Mouse (Mus musculus) neural tube, embryonic 13.5 days (tissue): ENCODE data around the gene Chuk. TPM values are rescaled to one million over a fixed set of nuclear protein-coding genes. Genes with fewer than 3 reads are reported as not detected.

Experiments used
- ATAC-seq: fragments of 200-750 bp; cut with Nextera tagmentation; 2 replicates; pipeline ENCODE4 v1.8.0; 2017; ENCODE audit warnings: low read depth, mild to moderate bottlenecking, moderate TSS enrichment, moderate library complexity
- H3K27ac ChIP-seq: fragments of 300-500 bp; sonication (generic); replicated peaks from 2 replicates; pipeline ENCODE4 v1.5.1; 2015; ENCODE audit warnings: moderate library complexity, mild to moderate bottlenecking, inconsistent platforms
- H3K27me3 ChIP-seq: fragments of 300-500 bp; sonication (generic); 2 replicates; pipeline ENCODE4 v1.6.1; 2015; ENCODE audit warnings: mild to moderate bottlenecking, inconsistent platforms
- H3K36me3 ChIP-seq: fragments of 300-500 bp; sonication (generic); 2 replicates; pipeline ENCODE4 v1.6.1; 2015; ENCODE audit warnings: mild to moderate bottlenecking, inconsistent platforms
- H3K4me1 ChIP-seq: fragments of 300-500 bp; sonication (generic); replicated peaks from 2 replicates; pipeline ENCODE4 v1.6.1; 2015; ENCODE audit warnings: inconsistent platforms
- H3K4me2 ChIP-seq: fragments of 300-500 bp; sonication (generic); 2 replicates; pipeline ENCODE4 v1.6.1; 2015; ENCODE audit warnings: inconsistent platforms, mild to moderate bottlenecking, moderate library complexity
- H3K4me3 ChIP-seq: fragments of 300-500 bp; sonication (generic); 2 replicates; pipeline ENCODE4 v1.5.1; 2015; ENCODE audit warnings: mild to moderate bottlenecking, inconsistent platforms
- H3K9ac ChIP-seq: fragments of 300-500 bp; sonication (generic); 2 replicates; pipeline ENCODE4 v1.6.1; 2015; ENCODE audit warnings: moderate library complexity, mild to moderate bottlenecking, inconsistent platforms
- H3K9me3 ChIP-seq: fragments of 300-500 bp; sonication (generic); 2 replicates; pipeline ENCODE4 v1.6.1; 2016; ENCODE audit warnings: inconsistent platforms
- WGBS: fragments of 180-500 bp; shearing (Covaris S2); methylation state at CpG from one replicate; pipeline ENCODE4 v1.1.7; 2015; 5-methylcytosine and 5-hydroxymethylcytosine counted together
- polyA plus RNA-seq: library from polyadenylated mRNA; unstranded; fragments of >200 nt; fragmentation: Nextera tagmentation; extraction: Ambion mirVana; gene quantifications from 2 replicates; pipeline ENCODE4 v1.2.1, GENCODE M21; 2015

Gene Chuk
- polyA plus RNA-seq, 1 experiment from 2014 or later: 58.5 TPM

DNA sequence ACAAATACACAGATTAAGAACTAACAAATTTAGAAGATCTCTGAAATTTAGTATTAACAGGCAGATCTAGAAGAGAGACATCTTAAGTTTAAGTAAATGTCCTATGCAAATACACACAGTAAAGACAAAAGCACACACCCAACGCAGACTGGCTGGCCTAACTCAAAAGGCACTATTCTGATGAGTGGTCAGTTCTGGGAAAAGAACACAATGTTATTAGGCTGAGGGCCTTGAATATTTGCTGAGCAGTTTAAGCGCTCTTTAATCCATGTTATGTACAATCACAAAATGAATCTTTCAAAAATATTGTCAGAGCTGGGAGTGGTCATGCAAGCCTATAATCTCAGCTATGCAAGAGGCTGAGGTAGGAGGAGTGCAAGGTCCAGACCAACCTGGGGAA is 42.5 kb downstream of the Chuk start:
- Histone ChIP-seq H3K36me3 (peaks cover 39% of the 10 kb centered on the region), H3K27me3 (no peaks in the 10 kb centered on the region), H3K4me1 (peaks cover 12% of the 10 kb centered on the region), H3K27ac (no peak overlapping the region), H3K4me3 (no peak overlapping the region), H3K9ac (no peak overlapping the region), H3K4me2 (no peak overlapping the region), H3K9me3 (no peaks in the 10 kb centered on the region)
- ATAC-seq: no peak
- 95% methylated on average over 2 of the region's 2 CpGs for WGBS

DNA sequence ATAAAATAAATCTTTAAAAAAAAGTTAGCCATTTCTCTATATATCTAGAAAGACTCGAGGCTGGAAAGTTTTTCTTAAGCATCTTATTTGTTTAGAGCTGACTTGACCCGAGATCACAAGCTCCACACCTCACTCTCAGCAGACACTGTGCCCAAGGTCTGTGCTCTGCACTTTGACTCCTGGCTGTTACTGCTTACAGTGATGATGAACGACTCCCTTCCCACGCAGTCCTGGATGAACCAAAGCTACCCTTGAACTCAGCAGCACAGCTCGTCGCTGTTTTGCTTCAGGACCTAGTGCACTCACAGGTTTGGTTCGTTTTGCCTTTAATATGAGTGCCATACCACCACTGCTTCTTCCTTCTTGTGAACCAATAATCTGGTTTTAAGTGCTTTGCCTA is 43.5 kb downstream of the Chuk start:
- Histone ChIP-seq H3K9me3 (no peaks in the 10 kb centered on the region), H3K9ac (no peak overlapping the region), H3K27me3 (no peaks in the 10 kb centered on the region), H3K36me3 (peaks cover 46% of the 10 kb centered on the region), H3K27ac (no peak overlapping the region), H3K4me1 (peaks cover 9% of the 10 kb centered on the region), H3K4me2 (no peak overlapping the region), H3K4me3 (no peak overlapping the region)
- 88% methylated on average over 7 of the region's 7 CpGs for WGBS
- ATAC-seq: no peak

DNA sequence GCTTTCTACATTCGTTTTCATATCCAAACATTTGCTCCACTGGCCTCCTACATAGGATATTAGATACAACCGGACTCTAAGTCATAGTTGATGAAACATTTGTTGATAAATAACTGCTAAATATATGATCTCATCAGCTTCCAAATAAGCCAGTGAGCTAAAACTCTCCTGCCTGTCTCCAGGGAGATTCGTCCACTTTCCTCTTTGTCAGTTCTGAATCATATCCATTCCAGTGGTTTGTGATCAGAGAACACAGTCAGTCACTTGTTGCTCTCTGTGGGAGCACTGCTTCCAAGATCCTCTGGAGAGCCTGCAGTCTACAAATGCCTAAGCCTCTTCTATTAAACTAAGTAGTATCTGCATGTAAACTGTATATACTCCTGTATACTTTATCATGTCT is 47.1 kb downstream of the Chuk start:
- no peak overlapping the region for H3K27ac ChIP-seq
- no peak for ATAC-seq
- no peaks in the 10 kb centered on the region for H3K4me1 ChIP-seq
- H3K4me2 ChIP-seq: no peak overlapping the region
- 86% methylated on average over 3 of the region's 3 CpGs for WGBS
- H3K27me3 ChIP-seq: no peaks in the 10 kb centered on the region
- no peaks in the 10 kb centered on the region for H3K9me3 ChIP-seq
- no peak overlapping the region for H3K4me3 ChIP-seq
- H3K36me3 ChIP-seq: peaks cover 67% of the 10 kb centered on the region
- H3K9ac ChIP-seq: no peak overlapping the region

DNA sequence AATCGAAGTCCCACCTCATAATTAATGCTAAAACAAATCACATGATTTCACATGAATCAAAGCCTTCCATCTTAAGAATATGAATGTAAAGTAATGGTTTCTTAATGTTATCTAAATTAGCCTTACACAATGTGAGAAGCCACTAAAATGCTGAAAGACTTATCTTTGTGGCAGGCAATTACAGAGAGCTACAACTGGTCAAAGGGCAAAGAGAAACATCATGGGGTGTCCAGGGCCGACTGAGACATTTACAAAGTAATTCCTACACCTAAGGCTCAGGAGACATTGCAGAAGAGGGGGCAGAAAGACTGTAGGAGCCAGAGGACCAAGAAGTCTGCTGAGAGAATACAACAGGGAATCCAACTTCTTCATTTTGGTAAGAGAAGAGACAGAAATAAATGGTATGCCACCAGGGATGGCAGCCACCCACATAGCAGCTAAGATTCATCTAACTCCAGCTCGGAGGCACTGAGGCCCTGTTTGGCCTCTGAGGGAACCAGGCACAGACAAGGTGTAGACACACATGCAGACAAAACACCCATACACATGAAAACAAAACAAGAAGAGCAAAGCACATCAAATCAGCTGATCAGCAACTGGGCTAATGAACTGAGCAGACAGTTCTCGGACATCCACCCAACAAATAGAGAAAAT is 52.0 kb downstream of the Chuk start:
- no peak overlapping the region for H3K4me3 ChIP-seq
- no peaks in the 10 kb centered on the region for H3K27me3 ChIP-seq
- no peak overlapping the region for H3K27ac ChIP-seq
- no peak overlapping the region for H3K9ac ChIP-seq
- ATAC-seq: no peak
- H3K9me3 ChIP-seq: no peaks in the 10 kb centered on the region
- no peak overlapping the region for H3K4me2 ChIP-seq
- H3K4me1 ChIP-seq: no peaks in the 10 kb centered on the region
- WGBS: 77% methylated on average over 4 of the region's 4 CpGs
- H3K36me3 ChIP-seq: peaks cover 46% of the 10 kb centered on the region

- Histone ChIP-seq H3K36me3 (peaks cover 37% of the 10 kb centered on the region), H3K4me3 (no peak overlapping the region), H3K9me3 (no peaks in the 10 kb centered on the region), H3K9ac (no peak overlapping the region), H3K4me2 (no peak overlapping the region), H3K4me1 (no peaks in the 10 kb centered on the region), H3K27ac (no peak overlapping the region), H3K27me3 (no peaks in the 10 kb centered on the region)
- no peak for ATAC-seq
- WGBS: 88% methylated on average over 4 of the region's 4 CpGs
Measured at GRCm38 (mm10) chr19:44050388-44050787, 56.9 kb downstream of the Chuk start.

DNA sequence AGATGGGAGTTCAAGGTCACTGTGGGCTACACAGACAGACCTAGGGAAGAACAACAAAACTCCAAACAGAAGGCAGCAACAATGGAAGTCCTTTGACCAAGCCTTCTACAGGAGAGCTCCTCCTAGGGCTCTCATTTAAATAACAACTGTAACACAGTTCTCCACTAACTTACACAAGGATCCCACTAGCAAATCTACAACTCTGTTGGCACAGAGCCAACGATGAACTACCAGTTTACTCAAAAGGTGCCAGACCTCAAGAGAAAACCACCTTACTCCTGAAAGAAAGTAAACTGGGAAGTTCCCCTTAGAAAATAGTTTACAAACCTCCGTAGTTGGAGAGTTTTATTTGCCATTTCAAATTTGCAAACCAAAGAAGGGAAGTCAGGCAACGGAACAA is 58.0 kb downstream of the Chuk start:
- no peak overlapping the region for H3K4me2 ChIP-seq
- H3K4me1 ChIP-seq: no peaks in the 10 kb centered on the region
- no peak overlapping the region for H3K4me3 ChIP-seq
- H3K27me3 ChIP-seq: no peaks in the 10 kb centered on the region
- no peak for ATAC-seq
- H3K9me3 ChIP-seq: no peaks in the 10 kb centered on the region
- H3K27ac ChIP-seq: no peak overlapping the region
- H3K36me3 ChIP-seq: peaks cover 34% of the 10 kb centered on the region
- 38% methylated on average over 3 of the region's 3 CpGs for WGBS
- H3K9ac ChIP-seq: no peak overlapping the region

DNA sequence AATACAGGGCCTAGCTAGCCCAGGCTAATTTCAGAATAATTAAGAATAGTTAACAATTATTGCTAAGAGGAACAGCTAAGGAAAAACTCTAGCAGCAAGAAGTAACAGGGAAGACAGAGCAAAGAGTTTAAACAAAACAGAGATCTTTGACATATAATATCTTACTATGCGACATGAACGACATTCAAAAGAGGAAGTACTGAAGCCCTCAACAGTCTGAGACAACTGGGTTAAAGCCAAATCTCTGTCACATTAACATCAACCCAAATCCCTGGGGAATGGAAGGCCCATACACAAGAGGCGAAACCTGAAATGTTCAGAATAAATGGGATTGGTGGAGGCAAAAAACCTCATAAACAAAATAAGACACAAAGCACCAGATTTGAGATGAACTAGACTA is 61.4 kb downstream of the Chuk start:
- Histone ChIP-seq H3K4me2 (no peak overlapping the region), H3K4me3 (no peak overlapping the region), H3K9ac (no peak overlapping the region), H3K27me3 (no peaks in the 10 kb centered on the region), H3K27ac (no peak overlapping the region), H3K4me1 (no peaks in the 10 kb centered on the region), H3K9me3 (no peaks in the 10 kb centered on the region), H3K36me3 (peaks cover 21% of the 10 kb centered on the region)
- 88% methylated on average over 3 of the region's 3 CpGs for WGBS
- no peak for ATAC-seq

GRCm38 (mm10) chr19:44042121-44042520 is 65.2 kb downstream of the Chuk start:
- WGBS: 83% methylated on average over 5 of the region's 5 CpGs
- Histone ChIP-seq H3K4me1 (no peaks in the 10 kb centered on the region), H3K9ac (no peak overlapping the region), H3K9me3 (no peaks in the 10 kb centered on the region), H3K4me2 (no peak overlapping the region), H3K27ac (no peak overlapping the region), H3K27me3 (no peaks in the 10 kb centered on the region), H3K4me3 (no peak overlapping the region), H3K36me3 (peaks cover 42% of the 10 kb centered on the region)
- ATAC-seq: no peak

GRCm38 (mm10) chr19:44033396-44033795 is 73.9 kb downstream of the Chuk start:
- Histone ChIP-seq H3K4me3 (no peak overlapping the region), H3K36me3 (peaks cover 38% of the 10 kb centered on the region), H3K27ac (no peak overlapping the region), H3K4me1 (no peaks in the 10 kb centered on the region), H3K4me2 (no peak overlapping the region), H3K27me3 (no peaks in the 10 kb centered on the region), H3K9ac (no peak overlapping the region), H3K9me3 (no peaks in the 10 kb centered on the region)
- 85% methylated on average over 5 of the region's 5 CpGs for WGBS
- no peak for ATAC-seq

DNA sequence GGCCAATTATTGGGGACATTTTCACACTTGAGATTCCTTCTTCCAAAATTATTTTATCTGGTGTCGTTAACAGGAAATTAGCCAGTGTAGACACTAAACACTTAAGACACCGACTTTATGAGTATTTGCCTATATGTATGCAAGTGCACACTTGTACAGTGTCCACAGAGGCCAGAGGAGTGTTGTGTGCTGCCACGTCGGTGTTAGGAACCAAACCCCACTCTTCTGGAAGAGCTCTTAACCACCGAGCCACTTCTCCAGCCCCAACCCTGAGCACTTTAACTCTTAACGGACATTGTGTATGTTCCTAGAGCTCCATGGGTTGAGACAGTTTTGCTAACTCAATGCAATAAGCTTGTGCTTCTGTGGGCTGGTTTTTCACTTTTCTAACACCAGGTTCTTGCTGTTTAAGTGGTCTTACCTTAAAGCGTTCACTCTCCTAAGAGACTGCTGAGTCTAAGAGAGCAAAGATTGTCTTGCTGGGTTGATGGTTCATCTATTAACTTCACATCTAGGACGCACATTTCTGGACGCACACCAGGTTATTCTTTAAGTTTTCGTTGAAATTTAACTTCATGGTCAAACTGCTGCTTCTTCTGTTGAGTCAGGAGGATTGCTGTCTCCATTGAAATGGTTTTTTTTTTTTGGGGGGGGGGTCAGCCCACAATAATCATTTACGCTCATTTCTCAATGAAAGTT is 75.1 kb downstream of the Chuk start:
- H3K4me1 ChIP-seq: no peaks in the 10 kb centered on the region
- peaks cover 28% of the 10 kb centered on the region for H3K36me3 ChIP-seq
- ATAC-seq: no peak
- no peak overlapping the region for H3K4me3 ChIP-seq
- no peaks in the 10 kb centered on the region for H3K27me3 ChIP-seq
- no peak overlapping the region for H3K27ac ChIP-seq
- H3K9me3 ChIP-seq: no peaks in the 10 kb centered on the region
- no peak overlapping the region for H3K4me2 ChIP-seq
- 89% methylated on average over 11 of the region's 11 CpGs for WGBS
- H3K9ac ChIP-seq: no peak overlapping the region

GRCm38 (mm10) chr19:44030024-44030423 is 77.3 kb downstream of the Chuk start:
- H3K9ac ChIP-seq: no peak overlapping the region
- H3K36me3 ChIP-seq: 0 out of 2 replicates have a peak, but pooled peaks cover 10% of the 10 kb centered on the region
- no peaks in the 10 kb centered on the region for H3K9me3 ChIP-seq
- H3K4me1 ChIP-seq: no peaks in the 10 kb centered on the region
- no peak for ATAC-seq
- no peak overlapping the region for H3K4me3 ChIP-seq
- H3K27ac ChIP-seq: no peak overlapping the region
- H3K4me2 ChIP-seq: no peak overlapping the region
- H3K27me3 ChIP-seq: no peaks in the 10 kb centered on the region
- WGBS: 93% methylated on average over 5 of the region's 5 CpGs

- no peak within 1 kb of the TSS for H3K27ac ChIP-seq
- ATAC-seq: no peak
- H3K9ac ChIP-seq: no peak within 1 kb of the TSS
- H3K4me1 ChIP-seq: no peaks in the 10 kb centered on the region
- H3K36me3 ChIP-seq: 0 out of 2 replicates have a peak, but pooled peaks cover 9% of the 10 kb centered on the region
- H3K4me2 ChIP-seq: no peak within 1 kb of the TSS
- no peak within 1 kb of the TSS for H3K4me3 ChIP-seq
- 77% methylated on average over 8 of the region's 8 CpGs for WGBS
- H3K27me3 ChIP-seq: no peaks in the 10 kb centered on the region
- no peaks in the 10 kb centered on the region for H3K9me3 ChIP-seq
Measured at GRCm38 (mm10) chr19:44028972-44029371, 78.3 kb downstream of the Chuk start, which contains the start of gene Cyp2c23. Gene Cyp2c23, minus strand, starts transcription at chr19:44029208.
